Mouse (Mus musculus) cerebral cortex, adult 2 months (tissue): Measurements from ENCODE around the gene Uvrag.

Source experiments
- WGBS: fragments of 180-500 bp; shearing (Covaris S2); methylation state at CpG from one replicate; pipeline ENCODE4 v1.1.7; 2018; 5-methylcytosine and 5-hydroxymethylcytosine counted together

Gene Uvrag

GRCm38 (mm10) chr7:99097781-99098180 lies 43.2 kb downstream of the Uvrag start:
- 88% methylated on average over 7 of the region's 7 CpGs for WGBS

- 94% methylated on average over 2 of the region's 2 CpGs for WGBS
Measured at GRCm38 (mm10) chr7:99097128-99097527, 43.8 kb downstream of the Uvrag start.

- 71% methylated on average over 4 of the region's 4 CpGs for WGBS
Measured at GRCm38 (mm10) chr7:99095191-99095590, 45.8 kb downstream of the Uvrag start.

- WGBS = 94% methylated on average over 3 of the region's 3 CpGs
Measured at GRCm38 (mm10) chr7:99094336-99094735, 46.6 kb downstream of the Uvrag start.

- 79% methylated on average over 17 of the region's 17 CpGs for WGBS
Measured at GRCm38 (mm10) chr7:99091915-99092645, 48.9 kb downstream of the Uvrag start.

- WGBS = 86% methylated on average over 4 of the region's 4 CpGs
Measured at GRCm38 (mm10) chr7:99089716-99090115, 51.2 kb downstream of the Uvrag start.

- 93% methylated on average over 10 of the region's 10 CpGs for WGBS
Measured at GRCm38 (mm10) chr7:99088576-99089346, 52.2 kb downstream of the Uvrag start.

- 91% methylated on average over 7 of the region's 7 CpGs for WGBS
Measured at GRCm38 (mm10) chr7:99087581-99087980, 53.4 kb downstream of the Uvrag start.

GRCm38 (mm10) chr7:99086646-99087443 lies 54.1 kb downstream of the Uvrag start:
- 81% methylated on average over 9 of the region's 9 CpGs for WGBS

GRCm38 (mm10) chr7:99085249-99085648 lies 55.7 kb downstream of the Uvrag start:
- WGBS = 40% methylated on average over 3 of the region's 3 CpGs

GRCm38 (mm10) chr7:99079522-99079921 lies 61.4 kb downstream of the Uvrag start:
- 22% methylated on average over 4 of the region's 4 CpGs for WGBS

GRCm38 (mm10) chr7:99078805-99079204 lies 62.1 kb downstream of the Uvrag start:
- 93% methylated on average over 6 of the region's 6 CpGs for WGBS

- 79% methylated on average over 8 of the region's 8 CpGs for WGBS
Measured at GRCm38 (mm10) chr7:99077234-99077633, 63.7 kb downstream of the Uvrag start.

- WGBS = 89% methylated on average over 5 of the region's 5 CpGs
Measured at GRCm38 (mm10) chr7:99075101-99075500, 65.8 kb downstream of the Uvrag start.

GRCm38 (mm10) chr7:99073734-99074372 lies 67.1 kb downstream of the Uvrag start:
- 23% methylated on average over 7 of the region's 7 CpGs for WGBS

GRCm38 (mm10) chr7:99067710-99068109 lies 73.2 kb downstream of the Uvrag start:
- WGBS = 43% methylated on average over 7 of the region's 7 CpGs

GRCm38 (mm10) chr7:99065920-99066319 lies 75.0 kb downstream of the Uvrag start:
- WGBS = 37% methylated on average over 2 of the region's 2 CpGs

GRCm38 (mm10) chr7:99065391-99065831 lies 75.5 kb downstream of the Uvrag start:
- WGBS = 75% methylated on average over 11 of the region's 11 CpGs

- WGBS = 96% methylated on average over 3 of the region's 3 CpGs
Measured at GRCm38 (mm10) chr7:99064795-99065194, 76.1 kb downstream of the Uvrag start.

GRCm38 (mm10) chr7:99062263-99062662 lies 78.7 kb downstream of the Uvrag start:
- WGBS = 91% methylated on average over 3 of the region's 3 CpGs

GRCm38 (mm10) chr7:99061056-99061680 lies 79.8 kb downstream of the Uvrag start:
- WGBS = 55% methylated on average over 7 of the region's 7 CpGs
